Mouse (Mus musculus) embryo, embryonic 9.5 days (tissue): ENCODE measurements around the gene Doc2b.

Experiments
- DNase-seq: peaks from one replicate; pipeline ENCODE4 v3.0.0-alpha.2; 2017; ENCODE audit errors: extremely low spot score

Doc2b gene

DNA sequence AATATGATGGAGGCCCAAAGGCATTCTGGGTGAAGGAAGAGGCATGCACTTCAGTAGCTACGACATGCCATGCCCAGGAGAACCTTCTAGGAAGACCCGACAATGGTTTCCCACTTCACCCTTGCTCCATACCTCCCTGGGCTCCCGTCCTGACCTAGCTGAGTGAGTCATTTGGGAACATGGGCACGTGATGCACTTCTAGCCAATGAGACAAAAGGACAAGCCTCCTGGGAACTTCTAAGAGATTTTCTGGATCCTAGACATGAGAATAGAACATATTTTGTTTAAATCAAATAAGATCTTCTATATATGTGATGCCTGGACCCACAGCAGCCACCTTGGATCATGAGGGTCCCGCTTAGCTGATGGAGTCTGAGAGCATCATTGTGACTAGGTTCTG lies 3.3 kb downstream of the Doc2b start:
- DNase-seq, result no peak

DNA sequence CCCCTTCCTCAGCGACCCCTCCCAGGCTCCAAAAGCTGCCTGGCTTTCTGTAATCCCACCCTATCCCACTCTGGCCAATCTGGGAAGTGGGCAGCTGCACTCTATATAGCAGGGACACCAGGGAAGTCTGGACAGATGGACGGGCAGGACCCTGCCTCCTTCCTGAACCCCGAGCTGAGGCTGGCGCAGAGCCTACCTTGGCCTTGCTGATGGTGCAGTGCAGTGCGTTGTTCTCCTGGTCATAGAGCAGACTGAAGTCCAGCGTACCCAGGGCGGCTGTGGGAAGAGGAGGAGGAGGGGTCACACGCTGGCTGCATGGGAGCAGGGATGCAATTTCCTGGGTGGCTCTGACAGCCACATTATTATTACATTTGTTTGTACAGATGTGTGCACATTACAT lies 10.0 kb downstream of the Doc2b start:
- no peak for DNase-seq

DNA sequence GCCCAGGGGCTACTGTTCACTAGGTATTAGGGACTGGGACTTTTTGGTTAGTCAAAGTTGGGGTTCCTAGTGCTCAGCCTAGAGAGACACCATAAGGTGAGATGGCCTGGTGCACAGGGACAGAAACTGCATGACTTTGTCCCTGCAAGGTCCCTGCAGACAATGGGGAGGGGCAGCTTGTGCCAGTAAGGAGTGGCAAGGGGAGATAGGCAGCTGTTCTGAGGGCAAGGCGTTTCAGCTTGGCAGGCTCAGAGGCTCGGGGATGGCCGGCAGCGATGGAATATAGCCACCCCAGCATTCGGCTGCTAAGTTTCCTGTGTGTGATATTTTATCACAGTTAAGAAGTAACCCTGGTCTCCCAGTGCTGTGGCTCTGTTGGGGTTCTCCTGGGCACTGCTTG lies 12.1 kb downstream of the Doc2b start:
- no peak for DNase-seq

DNA sequence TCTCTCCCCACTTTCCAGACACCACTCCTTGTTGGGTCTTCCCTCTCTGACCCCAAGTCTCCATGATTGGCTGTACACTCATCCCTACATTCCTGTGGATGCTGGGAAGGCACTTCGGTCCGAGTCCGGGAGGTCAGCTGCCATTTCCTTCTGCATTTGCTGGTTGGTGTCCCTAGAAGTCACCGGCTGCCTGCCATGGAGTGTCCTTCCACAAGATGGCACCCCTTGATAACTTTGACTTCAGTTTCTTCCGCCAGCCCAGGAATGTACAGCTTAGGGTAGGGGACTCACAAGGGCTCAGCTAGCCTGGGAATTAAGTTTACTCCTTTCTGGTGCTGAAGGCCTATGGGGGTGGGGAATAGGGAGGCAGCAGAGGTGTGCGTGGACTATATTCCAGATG lies 13.9 kb downstream of the Doc2b start:
- peak; percentile 81 for DNase-seq

DNA sequence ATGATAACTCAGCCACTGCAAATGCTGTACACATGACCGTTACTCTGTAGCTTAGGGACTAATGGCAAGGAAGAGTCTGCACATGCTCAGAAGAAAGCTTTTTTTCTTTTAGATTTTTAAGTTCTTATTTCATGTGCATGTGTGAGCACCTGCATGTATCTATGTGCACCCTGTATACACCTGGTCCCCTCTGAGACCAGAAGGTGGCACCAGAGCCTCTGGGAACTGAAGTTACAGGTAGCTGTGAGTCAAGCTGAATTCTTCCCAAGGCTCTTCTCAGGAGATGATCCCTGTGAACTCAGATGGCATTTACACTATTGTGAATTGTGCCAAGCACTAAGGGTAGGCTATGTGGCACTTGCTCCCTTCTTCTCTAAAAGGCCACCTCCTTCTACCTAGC lies 19.9 kb downstream of the Doc2b start:
- DNase-seq, result no peak

DNA sequence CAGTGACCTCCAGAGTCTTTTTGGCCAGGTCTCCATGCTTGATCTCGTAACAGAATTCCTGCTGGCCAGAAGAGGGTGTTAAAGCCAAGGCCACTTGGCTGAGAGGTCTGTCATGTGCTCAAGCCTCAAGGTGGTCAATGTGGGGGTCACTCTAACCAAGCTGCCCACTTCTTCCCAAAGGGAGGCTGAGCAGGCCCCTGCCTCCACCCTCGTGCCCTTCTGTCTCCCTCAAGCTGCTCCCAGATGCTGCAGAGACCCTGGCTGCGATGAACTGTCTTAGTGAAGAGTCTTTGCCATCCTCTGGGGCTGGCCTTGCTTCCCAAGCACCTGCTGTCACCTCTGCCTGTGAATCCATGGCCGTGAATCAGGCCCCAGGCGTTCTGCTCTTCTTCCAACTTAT lies 23.3 kb downstream of the Doc2b start:
- DNase-seq, result no peak

DNA sequence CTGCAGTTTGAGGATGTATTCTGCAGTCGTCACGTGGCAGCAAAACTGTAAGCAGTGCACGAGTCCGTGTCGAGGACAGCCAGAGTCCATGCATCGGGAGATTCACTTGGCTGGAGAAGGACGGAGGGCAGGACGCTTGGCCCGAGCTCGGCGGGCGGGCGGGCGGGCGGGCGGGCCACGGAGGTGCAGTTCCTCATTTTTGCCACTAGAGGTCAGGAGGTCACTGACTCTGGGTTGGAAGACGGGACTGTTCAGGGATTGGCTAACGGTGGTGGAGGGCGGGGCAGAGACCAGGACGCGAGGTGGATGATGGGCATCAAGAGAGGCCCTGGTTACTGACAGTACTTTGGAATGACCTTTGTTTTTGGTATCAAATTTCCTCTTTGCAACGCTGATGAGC lies 26.6 kb downstream of the Doc2b start:
- peak; percentile 97 for DNase-seq

DNA sequence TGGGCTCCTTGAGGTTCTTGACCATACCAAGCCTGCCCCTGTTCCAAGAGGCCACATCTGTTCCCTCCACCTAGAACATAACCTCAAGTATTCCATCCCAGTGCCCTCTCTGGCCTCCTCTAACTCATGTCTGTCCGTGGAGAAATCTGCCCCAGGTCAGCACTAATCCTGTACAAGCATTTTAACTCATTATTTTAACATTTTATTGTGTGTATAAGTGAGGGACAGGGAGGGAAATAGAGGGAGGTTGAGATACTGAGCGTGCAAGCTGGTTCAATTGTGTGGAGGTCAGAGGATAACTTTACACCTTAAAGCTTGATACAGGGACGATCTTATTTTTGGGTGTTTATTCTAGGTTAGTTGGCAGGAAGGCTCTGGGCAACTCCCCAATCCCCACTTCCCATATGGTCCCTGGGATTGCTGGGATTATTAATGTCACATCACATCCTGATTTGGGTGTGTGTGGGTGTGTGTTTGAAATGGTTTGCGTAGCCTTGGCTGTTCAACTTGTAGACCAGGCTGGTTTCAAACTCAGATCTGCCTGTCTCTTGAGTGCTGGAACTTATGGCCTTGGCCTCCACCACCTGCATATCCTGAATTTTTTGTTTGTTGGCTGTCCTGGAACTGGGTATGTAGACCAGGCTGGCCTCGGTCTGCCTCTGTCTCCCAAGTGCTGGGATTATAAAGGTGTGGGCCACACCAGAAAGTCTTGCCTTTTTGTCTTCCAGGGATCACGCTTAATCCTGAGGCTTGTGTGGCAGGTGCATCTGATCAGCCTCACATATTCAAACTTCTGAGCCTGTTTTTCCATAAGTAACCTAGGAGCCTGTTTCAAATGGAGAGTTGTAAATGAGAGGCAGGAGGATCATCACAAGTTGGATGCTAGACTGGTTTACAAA lies 27.5 kb downstream of the Doc2b start:
- DNase-seq, result peak; percentile 28

DNA sequence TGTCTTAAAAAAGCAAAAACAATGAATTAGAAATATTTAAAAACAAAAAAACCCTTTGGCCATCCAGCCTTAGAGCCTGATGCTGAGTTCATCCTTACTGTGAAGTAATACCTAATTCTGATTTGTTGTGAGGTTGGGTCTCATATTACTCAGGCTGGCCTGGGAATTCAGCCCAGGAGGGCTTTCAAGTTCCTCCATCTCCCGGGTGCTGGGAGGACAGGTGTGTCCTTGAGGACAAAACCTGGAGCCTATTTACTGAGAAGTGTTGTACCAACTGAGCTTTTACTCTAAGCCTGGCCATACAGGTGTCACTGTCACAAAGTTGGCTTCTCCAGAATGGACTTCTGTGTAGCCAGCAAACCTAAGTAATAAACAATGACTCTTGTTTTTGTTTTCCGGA lies 28.8 kb downstream of the Doc2b start:
- peak; percentile 9 for DNase-seq

DNA sequence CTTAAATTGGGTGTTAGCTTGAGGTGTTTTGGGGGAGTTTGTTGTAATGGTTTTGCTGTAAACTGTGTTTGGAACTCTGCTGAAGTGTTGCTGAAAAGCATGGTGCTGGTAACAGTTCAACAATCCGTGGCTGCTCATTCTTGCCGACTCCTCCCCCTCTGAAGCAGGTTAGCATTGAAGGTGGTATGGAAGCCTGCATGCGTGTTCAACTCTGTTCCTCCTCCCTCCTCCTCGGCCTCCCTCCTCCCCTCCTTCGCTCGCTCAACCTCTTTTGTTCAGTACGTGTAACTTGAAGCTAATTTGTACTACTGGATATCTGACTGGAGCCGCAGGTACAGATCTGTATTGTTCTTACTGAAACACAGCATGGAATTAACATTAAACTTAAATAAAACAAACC lies 30.7 kb downstream of the Doc2b start:
- DNase-seq, result no peak

DNA sequence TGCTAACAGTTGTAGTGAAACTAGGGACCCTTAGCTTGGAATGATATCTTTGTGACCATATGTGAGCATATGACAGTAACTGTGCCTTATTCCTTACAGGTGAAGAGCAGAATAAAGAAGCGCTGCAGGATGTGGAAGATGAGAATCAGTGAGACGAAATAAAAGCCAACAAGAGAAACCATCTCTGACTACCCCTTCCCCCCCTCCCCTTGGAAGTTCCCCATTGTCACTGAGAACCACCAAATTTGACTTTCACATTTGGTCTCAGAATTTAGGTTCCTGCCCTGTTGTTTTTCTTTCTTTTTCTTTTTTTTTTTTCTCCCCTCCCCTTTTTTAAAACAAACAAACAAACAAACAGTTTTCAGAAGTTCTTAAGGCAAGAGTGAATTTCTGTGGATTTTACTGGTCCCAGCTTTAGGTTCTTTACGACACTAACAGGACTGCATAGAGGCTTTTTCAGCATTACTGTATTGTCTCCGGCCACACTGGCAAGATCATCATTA lies 31.3 kb downstream of the Doc2b start:
- DNase-seq, result no peak

DNA sequence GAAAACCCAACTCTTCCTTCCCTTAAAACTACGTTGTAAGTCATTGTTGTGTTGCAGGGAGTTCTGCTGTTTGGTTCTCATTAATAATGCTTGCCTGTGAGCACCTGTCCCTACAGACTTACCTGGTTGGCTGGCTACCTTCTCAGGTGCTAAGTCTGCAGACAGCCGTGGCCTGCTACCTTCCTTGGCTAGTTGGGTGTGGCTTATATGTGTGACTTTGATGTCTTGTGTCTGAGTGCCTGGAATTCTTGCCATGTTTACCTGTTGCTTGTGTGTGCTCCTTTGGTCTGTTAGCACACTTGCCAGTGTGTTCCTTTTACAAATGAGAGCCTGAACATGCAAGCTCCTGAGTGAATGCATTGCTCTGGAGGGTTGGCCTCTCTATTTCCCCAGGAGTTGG lies 33.1 kb downstream of the Doc2b start:
- DNase-seq, result no peak

DNA sequence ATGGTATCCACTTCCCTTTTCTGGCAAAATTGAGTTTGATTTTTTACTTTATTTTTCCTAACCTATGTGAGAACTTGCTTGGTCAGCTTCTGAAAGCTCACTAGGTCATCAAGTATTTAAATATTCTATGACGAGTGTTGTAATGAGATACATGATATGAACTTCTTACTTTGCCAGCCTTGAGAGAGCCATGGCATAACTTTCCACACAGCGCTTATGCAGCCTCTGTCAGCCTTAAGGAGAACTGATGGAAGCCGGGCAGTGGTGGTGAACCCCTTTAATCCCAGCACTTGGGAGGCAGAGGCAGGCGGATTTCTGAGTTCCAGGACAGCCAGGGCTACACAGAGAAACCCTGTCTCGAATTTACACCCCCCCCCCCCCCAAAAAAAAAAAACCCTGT lies 35.1 kb downstream of the Doc2b start:
- DNase-seq, result no peak

DNA sequence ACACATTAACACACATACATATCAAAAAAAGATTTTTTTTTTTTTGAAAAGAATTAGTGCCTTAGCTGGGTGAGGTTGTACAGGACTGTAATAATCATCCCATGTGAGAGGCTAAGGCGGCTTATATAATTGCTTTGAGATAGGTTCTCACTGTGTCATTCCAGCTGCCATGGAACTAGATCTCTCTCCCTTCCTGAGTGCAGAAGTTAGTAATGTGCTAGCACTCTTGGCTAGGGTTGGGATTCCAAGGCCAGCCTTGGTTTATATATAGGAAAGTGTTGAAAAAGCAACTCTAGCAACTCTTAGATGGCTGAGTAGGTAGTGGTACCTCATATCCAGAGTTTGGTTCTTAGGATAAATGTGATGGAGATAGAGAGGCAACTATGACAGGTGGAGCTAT lies 37.3 kb downstream of the Doc2b start:
- DNase-seq, result no peak

DNA sequence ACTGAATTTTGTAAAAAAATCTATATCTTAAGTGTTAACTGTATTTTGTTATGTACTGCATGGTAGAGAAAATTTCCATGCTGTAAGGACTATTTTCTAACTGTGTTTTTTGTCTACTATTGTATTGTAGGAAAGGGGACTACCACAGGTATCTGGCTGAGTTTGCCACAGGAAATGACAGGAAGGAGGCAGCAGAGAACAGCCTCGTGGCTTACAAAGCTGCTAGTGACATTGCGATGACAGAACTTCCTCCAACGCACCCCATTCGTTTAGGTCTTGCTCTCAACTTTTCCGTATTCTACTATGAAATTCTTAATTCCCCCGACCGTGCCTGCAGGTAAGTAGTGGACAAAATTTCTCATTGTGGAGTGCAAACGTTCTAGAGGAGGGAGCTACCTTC lies 39.2 kb downstream of the Doc2b start:
- no peak for DNase-seq

DNA sequence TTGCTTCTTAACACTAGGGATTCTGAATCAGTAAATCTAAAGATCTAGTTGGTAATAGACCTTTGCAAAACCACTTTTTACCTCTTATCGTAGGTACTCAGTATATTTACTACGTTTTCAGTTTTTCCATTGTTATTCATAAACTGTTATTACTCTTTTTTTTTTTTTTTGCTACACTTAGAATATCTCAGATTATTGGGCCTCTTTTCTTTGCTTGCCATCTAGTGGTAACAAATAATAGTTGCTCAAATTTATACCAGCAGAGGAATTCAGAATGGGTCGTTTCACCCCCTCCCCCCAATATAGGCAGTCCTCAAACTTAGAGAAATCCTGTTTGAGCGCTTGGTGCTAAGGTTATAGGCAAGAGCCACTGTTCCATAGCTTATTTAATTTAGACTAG lies 44.8 kb downstream of the Doc2b start:
- no peak for DNase-seq

DNA sequence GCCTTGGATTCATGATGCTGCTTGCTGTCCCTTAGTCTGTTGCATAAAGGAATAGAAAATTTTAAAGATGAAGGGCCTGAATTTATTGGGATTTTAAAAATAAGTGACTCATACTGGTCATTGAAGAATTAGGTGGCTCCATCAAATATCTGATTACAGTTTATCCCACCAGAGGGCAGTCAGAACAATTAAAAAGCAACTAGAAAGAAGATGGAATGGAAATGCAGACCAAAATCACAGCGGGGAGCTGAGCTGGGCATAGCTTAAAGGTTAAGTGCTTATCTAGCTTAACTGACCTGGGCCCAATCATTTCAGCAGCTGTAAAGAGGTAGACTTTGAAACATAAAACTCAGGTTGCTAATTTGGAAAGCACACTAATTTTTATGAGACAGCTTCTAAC lies 45.3 kb downstream of the Doc2b start:
- DNase-seq, result no peak

DNA sequence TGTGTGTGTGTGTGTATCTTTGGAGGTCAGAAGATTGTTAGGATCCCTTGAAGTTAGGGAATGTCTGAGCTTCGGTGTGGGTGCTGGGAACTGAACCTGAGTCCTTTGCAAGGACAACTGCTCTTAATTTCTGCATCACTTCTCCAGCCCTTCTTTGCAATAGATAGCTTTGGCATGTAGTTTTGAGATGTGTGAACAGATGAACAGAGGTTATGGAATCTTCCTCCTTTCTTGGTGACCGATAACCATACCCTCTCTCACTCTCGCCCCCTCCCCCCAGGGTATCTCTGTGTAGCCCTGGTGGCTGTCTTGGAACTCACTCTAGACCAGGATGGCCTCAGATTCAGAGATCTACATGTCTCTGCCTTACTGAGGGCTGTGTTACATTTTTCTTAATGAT lies 51.1 kb downstream of the Doc2b start:
- DNase-seq, result no peak

DNA sequence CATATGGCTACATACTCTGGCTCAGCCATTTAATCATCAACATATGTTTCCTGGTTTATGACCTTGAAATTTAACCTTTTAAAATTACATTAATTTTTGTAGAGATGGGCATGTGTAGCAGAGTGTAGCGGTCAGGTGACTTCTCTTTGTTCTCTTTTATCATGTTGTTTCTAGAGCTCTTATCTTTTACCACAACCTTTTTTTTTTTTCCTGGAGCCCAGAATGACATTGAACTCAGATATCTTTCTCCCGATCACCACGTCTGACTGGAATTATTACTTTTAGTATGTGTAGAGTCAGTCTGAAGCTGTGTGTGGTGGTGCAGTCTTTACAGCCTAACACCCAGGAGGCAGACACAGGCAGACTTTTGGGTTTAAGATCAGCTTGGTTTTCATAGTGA lies 54.2 kb downstream of the Doc2b start:
- no peak for DNase-seq

DNA sequence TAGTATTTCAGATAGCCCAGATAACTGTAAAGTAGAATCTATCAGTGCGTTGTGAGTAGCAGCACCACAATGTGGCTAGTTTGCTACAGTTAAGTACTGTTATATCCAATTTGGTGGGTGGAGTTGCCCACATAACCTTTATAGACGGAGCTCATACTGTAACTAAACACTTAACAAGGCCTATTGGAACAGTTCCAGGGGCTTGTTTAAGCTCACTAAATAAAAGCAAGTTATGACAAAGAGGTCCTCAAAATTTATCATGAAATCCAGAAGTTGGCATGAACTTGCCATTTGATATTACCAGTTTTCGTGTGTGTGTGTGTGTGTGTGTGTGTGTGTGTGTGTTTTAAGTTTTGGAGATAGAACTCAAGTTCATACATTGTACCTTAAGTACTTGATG lies 55.6 kb downstream of the Doc2b start:
- DNase-seq, result no peak

DNA sequence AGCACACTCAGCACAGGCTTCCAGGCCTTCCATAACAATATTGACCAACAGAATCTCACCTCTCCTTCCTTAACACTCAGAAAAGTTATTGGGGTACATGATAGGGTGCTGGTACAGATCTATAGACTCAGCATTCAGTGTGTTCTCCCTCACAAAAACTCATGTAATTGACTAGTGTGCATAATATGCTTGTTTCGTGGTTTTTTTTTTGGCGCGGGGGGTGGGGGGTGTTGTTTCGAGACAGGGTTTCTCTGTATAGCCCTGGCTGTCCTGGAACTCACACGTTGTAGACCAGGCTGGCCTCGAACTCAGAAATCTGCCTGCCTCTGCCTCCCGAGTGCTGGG lies 57.4 kb downstream of the Doc2b start:
- DNase-seq, result no peak

DNA sequence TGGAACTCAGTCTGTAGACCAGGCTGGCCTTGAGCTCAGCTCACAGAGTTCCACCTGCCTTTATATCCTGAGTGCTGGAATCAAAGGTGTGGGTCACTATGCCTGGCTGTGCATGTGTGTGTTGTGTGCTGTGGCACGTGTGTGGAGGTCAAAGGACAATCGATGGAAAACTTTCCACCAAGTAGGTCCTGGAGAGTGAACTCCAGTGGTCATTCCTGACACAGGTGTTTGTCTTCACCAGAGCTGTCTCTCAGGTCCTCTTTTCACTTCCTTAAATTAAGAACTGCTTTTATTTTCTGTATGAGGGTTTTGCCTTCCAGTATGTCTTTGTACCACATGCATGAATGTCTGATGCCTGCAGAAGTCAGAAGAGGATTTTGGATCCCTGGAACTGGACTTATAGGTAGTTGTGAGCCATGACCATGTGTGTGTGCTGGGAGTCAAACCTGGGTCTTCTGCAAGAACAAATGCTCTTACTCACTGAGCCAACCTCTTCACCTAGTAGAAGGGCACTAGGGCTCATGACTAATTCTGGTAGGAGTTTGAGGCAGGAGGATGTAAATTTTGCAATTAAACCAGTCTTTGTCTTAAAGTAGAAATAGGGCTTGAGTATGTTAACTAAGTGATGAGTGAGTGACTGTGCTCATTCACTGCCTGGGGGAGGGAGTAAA lies 57.9 kb downstream of the Doc2b start:
- no peak for DNase-seq

DNA sequence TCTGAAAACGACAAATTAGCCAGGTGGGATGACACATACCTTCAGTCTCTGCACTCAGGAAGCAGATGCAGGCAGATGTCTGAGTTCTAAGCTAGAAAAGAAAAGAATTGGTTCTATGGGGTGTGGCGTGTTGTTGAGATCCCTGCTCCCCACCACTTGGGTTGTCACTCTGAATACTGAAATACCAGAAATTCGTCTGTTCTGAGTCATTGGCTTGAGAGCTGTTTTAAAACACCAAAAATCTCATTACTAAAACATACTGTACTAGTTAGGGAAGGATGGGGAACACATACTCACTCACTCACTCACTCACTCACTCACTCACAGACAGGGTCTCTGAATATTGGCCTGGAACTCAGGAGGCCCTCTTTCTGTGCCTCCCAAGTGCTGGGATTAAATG lies 58.9 kb downstream of the Doc2b start:
- DNase-seq, result no peak
